ENCODE assay signal across 10 mouse cellular contexts in genomic region chr11:103174411-103174832, GRCm38 (mm10). TPM values are rescaled to one million over a fixed set of nuclear protein-coding genes. Genes with fewer than 3 reads are reported as not detected.
DNase-seq lines count a peak whose midpoint lies in the region; ATAC-seq lines count a peak whose summit lies in the region.
"Had no signal": no experiment of that assay in that cellular context is flagged by ENCODE, and none has a peak within 500 bp of the region (broad histone marks: within the 10 kb centered on the region; RNA-seq: fewer than 3 reads in every experiment).

No protein-coding gene starts in this region.

- no peak overlapping the region for H3K4me2 ChIP-seq in kidney, embryonic 14.5 days (replicated peaks; ENCODE audit: low read depth, low read length)
- peak overlapping the region; percentile 30; the same call in 1 of the 2 replicates for H3K4me2 ChIP-seq in liver, embryonic 12.5 days
- H3K4me2 ChIP-seq in midbrain, embryonic 11.5 days, result no peak overlapping the region

- no peak overlapping the region for H3K4me3 ChIP-seq in kidney, embryonic 14.5 days (ENCODE audit: low read length)
- no peak overlapping the region for H3K4me3 ChIP-seq in liver, embryonic 12.5 days
- no peak overlapping the region for H3K4me3 ChIP-seq in midbrain, embryonic 11.5 days (ENCODE audit: low read depth, low read length)

- no peak overlapping the region for H3K27ac ChIP-seq in kidney, embryonic 14.5 days (ENCODE audit: low read depth, low read length)
- H3K27ac ChIP-seq in liver, embryonic 12.5 days, result peak overlapping the region; percentile 49; the same call in 1 of the 2 replicates
- no peak overlapping the region for H3K27ac ChIP-seq in midbrain, embryonic 11.5 days (ENCODE audit: low read depth, low read length)

- H3K9ac ChIP-seq in kidney, embryonic 14.5 days (ENCODE audit: low read depth, low read length), result no peak overlapping the region
- no peak overlapping the region for H3K9ac ChIP-seq in liver, embryonic 12.5 days
- no peak overlapping the region for H3K9ac ChIP-seq in midbrain, embryonic 11.5 days (ENCODE audit: low read length)

- DNase-seq in kidney, adult 18-20 months, result peak; percentile 48
- peak; percentile 78 for DNase-seq in 416B (ENCODE audit: low read depth)
- peak; percentile 65 for DNase-seq in Muller cell, postnatal 12 days (ENCODE audit: inconsistent ontology term)
- DNase-seq in midbrain, embryonic 11.5 days (ENCODE audit: low spot score, missing footprints), result no peak
- DNase-seq in urinary bladder, adult 18-20 months (ENCODE audit: low spot score in 2 of 2), result no peak

- no peak for ATAC-seq in kidney, embryonic 14.5 days (ENCODE audit: low FRiP score, low TSS enrichment)
- no peak for ATAC-seq in liver, embryonic 12.5 days
- no peak for ATAC-seq in midbrain, embryonic 11.5 days (ENCODE audit: low FRiP score)

- no peaks in the 10 kb centered on the region for H3K9me3 ChIP-seq in kidney, embryonic 14.5 days (ENCODE audit: control insufficient read depth, low read length)
- no peaks in the 10 kb centered on the region for H3K9me3 ChIP-seq in liver, embryonic 12.5 days (replicated peaks)
- no peaks in the 10 kb centered on the region for H3K9me3 ChIP-seq in midbrain, embryonic 11.5 days (ENCODE audit: control insufficient read depth, low read length)

- H3K36me3 ChIP-seq in kidney, embryonic 14.5 days (ENCODE audit: control insufficient read depth, insufficient read depth, low read length), result no peaks in the 10 kb centered on the region
- no peaks in the 10 kb centered on the region for H3K36me3 ChIP-seq in liver, embryonic 12.5 days
- no peaks in the 10 kb centered on the region for H3K36me3 ChIP-seq in midbrain, embryonic 11.5 days (ENCODE audit: control insufficient read depth, insufficient read depth, low read length)

- WGBS in kidney, embryonic 14.5 days, result 74% methylated on average over 5 of the region's 5 CpGs
- 32% methylated on average over 5 of the region's 5 CpGs for WGBS in liver, embryonic 12.5 days (ENCODE audit: insufficient replicate concordance)
- 73% methylated on average over 5 of the region's 5 CpGs for WGBS in midbrain, embryonic 11.5 days

- peaks cover 19% of the 10 kb centered on the region for H3K4me1 ChIP-seq in kidney, embryonic 14.5 days (ENCODE audit: control insufficient read depth, insufficient read depth, low read length)
- H3K4me1 ChIP-seq in liver, embryonic 12.5 days, result peaks cover 77% of the 10 kb centered on the region
- no peaks in the 10 kb centered on the region; the same call in 1 of the 2 replicates for H3K4me1 ChIP-seq in midbrain, embryonic 11.5 days (ENCODE audit: control insufficient read depth, insufficient read depth, low read length)

- peaks cover 34% of the 10 kb centered on the region for H3K27me3 ChIP-seq in kidney, embryonic 14.5 days (ENCODE audit: control insufficient read depth, insufficient read depth, low read length)
- H3K27me3 ChIP-seq in liver, embryonic 12.5 days (replicated peaks), result peaks cover 45% of the 10 kb centered on the region
- H3K27me3 ChIP-seq in midbrain, embryonic 11.5 days (ENCODE audit: control insufficient read depth, insufficient read depth, low read length), result peaks cover 32% of the 10 kb centered on the region

RNA-seq across cellular contexts. Expression of gene Fmnl1, which starts 3.5 kb away (rescaled TPM):
- 1.1 and 4.0 TPM in 2 replicates for polyA plus RNA-seq in kidney, embryonic 14.5 days (2014; fragmentation: Nextera tagmentation; extraction: Ambion mirVana)
- polyA plus RNA-seq in liver, embryonic 12.5 days (2016; fragmentation: Nextera tagmentation; extraction: Ambion mirVana), result 5.2 and 5.7 TPM in 2 replicates
- 0.65 and 0.87 TPM in 2 replicates for polyA plus RNA-seq in midbrain, embryonic 11.5 days (2014; fragmentation: Nextera tagmentation; extraction: Ambion mirVana)

RNA-seq across cellular contexts. Expression of gene 1700023F06Rik, which starts 33.9 kb away (rescaled TPM):
- polyA plus RNA-seq in kidney, embryonic 14.5 days (2014; fragmentation: Nextera tagmentation; extraction: Ambion mirVana), result 0.26 and 0.29 TPM in 2 replicates
- polyA plus RNA-seq in liver, embryonic 12.5 days (2016; fragmentation: Nextera tagmentation; extraction: Ambion mirVana), result 0.11 TPM in 1 of 2 replicates, not detected in the other
- polyA plus RNA-seq in midbrain, embryonic 11.5 days (2014; fragmentation: Nextera tagmentation; extraction: Ambion mirVana), result 0.12 and 0.14 TPM in 2 replicates

RNA-seq across cellular contexts. Expression of gene Hexim2, which starts 42.2 kb away (rescaled TPM):
- polyA plus RNA-seq in kidney, embryonic 14.5 days (2014; fragmentation: Nextera tagmentation; extraction: Ambion mirVana), result 8.3 and 10.3 TPM in 2 replicates
- 9.5 and 10.0 TPM in 2 replicates for polyA plus RNA-seq in liver, embryonic 12.5 days (2016; fragmentation: Nextera tagmentation; extraction: Ambion mirVana)
- 5.0 and 6.3 TPM in 2 replicates for polyA plus RNA-seq in midbrain, embryonic 11.5 days (2014; fragmentation: Nextera tagmentation; extraction: Ambion mirVana)

RNA-seq across cellular contexts. Expression of gene Spata32, which starts 43.8 kb away (rescaled TPM):
- polyA plus RNA-seq in kidney, embryonic 14.5 days (2014; fragmentation: Nextera tagmentation; extraction: Ambion mirVana), result not detected in 2 replicates
- polyA plus RNA-seq in liver, embryonic 12.5 days (2016; fragmentation: Nextera tagmentation; extraction: Ambion mirVana), result not detected in 2 replicates
- 0.15 TPM in 1 of 2 replicates, not detected in the other for polyA plus RNA-seq in midbrain, embryonic 11.5 days (2014; fragmentation: Nextera tagmentation; extraction: Ambion mirVana)
- polyA plus RNA-seq: embryonic facial prominence, embryonic 11.5 days; hindbrain, embryonic 11.5 days; lung, embryonic 16.5 days had no signal

RNA-seq across cellular contexts. Expression of gene Hexim1, which starts 58.4 kb away (rescaled TPM):
- 7.1 and 8.9 TPM in 2 replicates for polyA plus RNA-seq in kidney, embryonic 14.5 days (2014; fragmentation: Nextera tagmentation; extraction: Ambion mirVana)
- 2.4 and 3.0 TPM in 2 replicates for polyA plus RNA-seq in liver, embryonic 12.5 days (2016; fragmentation: Nextera tagmentation; extraction: Ambion mirVana)
- polyA plus RNA-seq in midbrain, embryonic 11.5 days (2014; fragmentation: Nextera tagmentation; extraction: Ambion mirVana), result 4.6 and 5.2 TPM in 2 replicates

Comparison
In these comparisons a context has a peak if more than half of its experiments do, and no peak if none do; other contexts are left out.
1. DNase-seq: peak in kidney, adult 18-20 months (single experiment), 416B (single experiment) and Muller cell, postnatal 12 days (single experiment); none in midbrain, embryonic 11.5 days (single experiment) and urinary bladder, adult 18-20 months (0 of 2).